Mouse (Mus musculus) lung, adult 2 months (tissue): Measurements from ENCODE around the gene Nbas.

Experiments
- CTCF ChIP-seq: fragments of 200-500 bp; IDR thresholded peaks from 2 replicates; pipeline ENCODE4 v1.5.1; 2011; ENCODE audit warnings: mild to moderate bottlenecking, low read length, control low read depth; ENCODE audit not compliant: insufficient read depth
- POLR2A ChIP-seq: fragments of 200-500 bp; IDR thresholded peaks from 2 replicates; pipeline ENCODE4 v1.6.1; 2011; ENCODE audit warnings: low read depth, mild to moderate bottlenecking, control low read depth, low read length, borderline replicate concordance; ENCODE audit errors: extremely low read depth

DNA sequence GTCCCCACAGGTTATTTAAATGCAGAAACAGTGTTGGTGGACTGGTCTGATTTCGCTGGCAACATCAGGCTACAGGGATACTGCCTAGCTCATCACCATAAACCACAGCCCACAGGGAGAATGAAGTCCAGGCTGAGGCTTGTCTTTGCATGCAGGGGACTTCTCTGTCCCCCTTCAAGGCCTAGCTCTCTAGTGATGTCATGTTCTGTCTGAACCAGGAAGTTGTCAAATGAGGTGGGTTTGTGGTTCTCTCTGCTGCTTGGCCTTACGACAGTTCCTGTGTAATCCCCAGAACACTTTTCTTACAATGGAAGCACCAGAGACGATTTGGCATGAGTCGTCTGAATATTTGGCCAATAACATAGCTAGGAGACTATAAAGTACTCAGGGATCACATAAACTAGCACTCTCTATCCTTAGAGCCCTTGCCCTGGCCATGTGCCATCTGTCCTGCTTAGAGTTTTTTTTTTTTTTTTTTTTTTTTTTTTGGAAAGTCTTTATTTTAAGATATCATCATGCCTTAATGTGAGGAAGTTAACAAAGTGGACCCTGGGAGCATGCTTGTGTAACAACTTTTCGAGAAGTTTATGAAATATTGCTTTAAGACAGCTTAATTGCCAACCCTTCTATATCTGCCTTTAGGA, 294.8 kb downstream of the Nbas start:
- TF ChIP-seq POLR2A (no peak), CTCF (no peak)
